Mouse (Mus musculus): ENCODE data around the gene Macf1. TPM values are rescaled to one million over a fixed set of nuclear protein-coding genes. Genes with fewer than 3 reads are reported as not detected.

Macf1 gene
- polyA plus RNA-seq (2015; fragmentation: Nextera tagmentation; extraction: Ambion mirVana) = 43.2 and 47.4 TPM in 2 replicates

DNA sequence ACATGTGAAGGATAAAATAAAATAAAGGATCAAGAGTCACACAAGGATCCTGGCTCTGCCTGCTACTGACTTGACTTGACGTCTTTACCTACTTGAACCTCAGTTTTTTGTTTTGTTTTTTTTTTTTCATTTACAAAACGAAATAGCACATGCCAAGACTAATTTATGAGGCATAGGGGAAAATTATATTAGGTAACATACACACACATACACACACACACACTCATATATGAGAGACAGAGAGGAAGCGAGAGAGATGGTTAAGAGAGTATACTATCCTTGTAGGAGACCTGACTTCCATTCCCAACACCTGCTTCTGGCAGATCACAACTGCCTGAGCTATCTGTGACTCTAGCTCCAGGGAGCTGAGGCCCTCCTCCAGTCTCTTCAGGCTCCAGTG, at the start of gene Macf1:
Gene Macf1 (minus strand): TSS at position 101 of the 400 bp plus-strand sequence.
- Histone ChIP-seq H3K27me3 (peaks cover 14% of the 10 kb centered on the region), H3K4me3 (no peak within 1 kb of the TSS), H3K4me1 (peaks cover 26% of the 10 kb centered on the region), H3K9me3 (no peaks in the 10 kb centered on the region), H3K9ac (no peak within 1 kb of the TSS), H3K27ac (no peak within 1 kb of the TSS), H3K4me2 (no peak within 1 kb of the TSS), H3K36me3 (no peaks in the 10 kb centered on the region)
- no peak for ATAC-seq (ENCODE audit: insufficient number of reproducible peaks, low FRiP score, low TSS enrichment, low read depth)
- 75% methylated on average over 3 of the region's 3 CpGs for WGBS

DNA sequence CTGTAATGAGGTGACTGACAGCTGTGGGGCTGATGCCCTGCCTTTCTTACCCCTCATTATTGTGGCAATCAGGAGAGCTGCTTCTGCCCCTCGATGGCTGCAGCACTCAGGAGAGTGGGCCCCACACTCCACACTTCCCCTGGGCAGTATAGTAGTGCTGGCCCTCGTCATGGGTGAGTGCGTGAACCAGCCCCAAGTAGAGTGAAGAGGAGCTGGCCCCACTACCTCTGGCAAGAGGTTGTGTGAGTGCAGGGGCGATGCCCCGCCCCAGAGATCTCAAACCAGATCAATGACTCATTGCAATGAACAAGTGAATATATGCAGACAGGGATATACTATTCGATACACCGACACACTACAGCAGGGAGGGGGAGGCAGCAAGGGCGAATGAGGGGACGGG, 49.4 kb upstream of the Macf1 start:
- no peak overlapping the region for H3K27ac ChIP-seq
- no peak overlapping the region for H3K9ac ChIP-seq
- no peaks in the 10 kb centered on the region for H3K27me3 ChIP-seq
- no peaks in the 10 kb centered on the region for H3K4me1 ChIP-seq
- H3K4me2 ChIP-seq = no peak overlapping the region
- peaks cover 43% of the 10 kb centered on the region for H3K36me3 ChIP-seq
- H3K9me3 ChIP-seq = no peaks in the 10 kb centered on the region
- no peak overlapping the region for H3K4me3 ChIP-seq
- no peak for ATAC-seq (ENCODE audit: insufficient number of reproducible peaks, low FRiP score, low TSS enrichment, low read depth)
- 89% methylated on average over 9 of the region's 9 CpGs for WGBS

DNA sequence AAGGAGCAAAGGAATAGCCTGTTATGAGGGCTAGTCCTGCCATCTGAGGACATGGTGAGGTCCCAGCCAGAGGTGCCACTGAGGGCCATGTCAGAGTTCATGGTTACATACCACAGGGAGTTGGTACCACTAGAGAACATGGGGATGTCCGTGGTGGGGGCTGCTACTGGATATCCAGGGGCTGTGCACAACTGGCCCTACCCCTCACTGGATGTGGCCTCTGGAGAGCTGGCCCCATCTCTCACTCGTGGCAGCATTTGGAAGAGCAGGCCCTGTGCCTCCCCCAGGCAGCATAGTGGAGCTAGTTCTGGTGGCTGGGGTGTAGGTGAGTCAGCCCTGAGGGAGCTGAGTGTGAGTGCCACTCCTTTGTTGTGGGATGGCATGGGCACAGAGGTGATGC, 48.8 kb upstream of the Macf1 start:
- Histone ChIP-seq H3K27ac (no peak overlapping the region), H3K4me2 (no peak overlapping the region), H3K27me3 (no peaks in the 10 kb centered on the region), H3K9me3 (no peaks in the 10 kb centered on the region), H3K36me3 (peaks cover 37% of the 10 kb centered on the region), H3K4me3 (no peak overlapping the region), H3K4me1 (no peaks in the 10 kb centered on the region), H3K9ac (no peak overlapping the region)
- ATAC-seq (ENCODE audit: insufficient number of reproducible peaks, low FRiP score, low TSS enrichment, low read depth) = no peak
- WGBS = 88% methylated on average over 2 of the region's 2 CpGs

DNA sequence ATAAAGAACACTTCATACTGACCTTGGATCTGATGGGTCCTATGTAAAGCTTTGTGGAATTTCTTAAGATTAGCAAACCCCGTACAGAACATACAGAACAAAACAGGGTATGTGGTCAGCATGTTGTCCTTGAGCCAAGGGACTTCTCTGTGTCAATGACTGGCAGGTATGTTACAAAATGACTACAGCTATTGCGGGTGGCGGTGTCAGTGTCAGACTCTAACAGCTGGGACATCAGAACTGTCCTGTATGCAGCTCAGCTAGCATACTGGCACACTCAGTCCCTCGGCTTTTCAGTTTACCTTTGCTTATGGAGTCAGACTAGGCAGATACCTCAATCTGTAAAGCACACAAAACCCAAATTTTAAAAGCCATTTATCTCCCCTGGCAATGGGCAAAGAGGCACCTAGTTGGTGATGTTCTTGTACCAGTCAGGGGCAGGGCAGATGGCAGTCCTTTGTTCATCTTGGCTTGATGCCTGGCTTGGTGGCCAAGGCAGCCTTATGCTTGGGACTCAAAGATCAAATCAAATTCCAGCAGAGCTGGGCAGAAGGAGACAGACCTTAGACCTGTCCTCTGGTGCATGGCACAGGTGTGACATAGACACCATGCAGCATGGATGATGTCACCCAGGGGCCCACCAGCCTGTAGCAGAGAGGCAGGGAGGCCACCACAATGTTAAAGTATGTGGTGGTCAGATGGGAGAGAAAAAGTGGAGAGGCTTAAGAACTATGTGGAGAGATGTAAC, 48.2 kb upstream of the Macf1 start:
- H3K27ac ChIP-seq = no peak overlapping the region
- peaks cover 33% of the 10 kb centered on the region for H3K36me3 ChIP-seq
- ATAC-seq (ENCODE audit: insufficient number of reproducible peaks, low FRiP score, low TSS enrichment, low read depth) = no peak
- H3K9ac ChIP-seq = no peak overlapping the region
- H3K4me1 ChIP-seq = no peaks in the 10 kb centered on the region
- no peak overlapping the region for H3K4me3 ChIP-seq
- 91% methylated on average over 4 of the region's 4 CpGs for WGBS
- no peaks in the 10 kb centered on the region for H3K27me3 ChIP-seq
- no peaks in the 10 kb centered on the region for H3K9me3 ChIP-seq
- no peak overlapping the region for H3K4me2 ChIP-seq

DNA sequence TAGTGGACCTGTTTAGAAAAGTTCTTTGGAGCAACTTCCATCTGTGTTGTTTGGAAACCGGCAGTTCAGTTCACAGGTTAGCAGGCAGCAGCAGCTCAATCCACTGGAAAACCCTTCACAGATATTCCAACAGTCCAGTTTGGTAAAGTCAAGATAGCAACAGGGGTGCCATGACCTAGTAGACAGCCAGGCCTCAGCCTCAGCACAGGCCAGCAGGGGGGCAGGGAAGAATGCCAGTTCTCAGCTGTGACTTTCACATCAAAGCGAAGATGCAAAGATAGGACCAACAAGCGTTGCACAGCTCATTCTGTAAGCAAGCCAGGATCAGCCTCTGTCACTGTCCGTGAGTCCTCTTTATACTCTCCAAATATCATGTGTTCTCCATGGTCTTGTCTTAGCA, 37.6 kb upstream of the Macf1 start:
- H3K4me2 ChIP-seq = no peak overlapping the region
- H3K27me3 ChIP-seq = no peaks in the 10 kb centered on the region
- no peak overlapping the region for H3K9ac ChIP-seq
- 89% methylated on average over 4 of the region's 4 CpGs for WGBS
- no peak for ATAC-seq (ENCODE audit: insufficient number of reproducible peaks, low FRiP score, low TSS enrichment, low read depth)
- H3K27ac ChIP-seq = no peak overlapping the region
- no peaks in the 10 kb centered on the region for H3K36me3 ChIP-seq
- H3K9me3 ChIP-seq = no peaks in the 10 kb centered on the region
- H3K4me3 ChIP-seq = no peak overlapping the region
- H3K4me1 ChIP-seq = peaks cover 3% of the 10 kb centered on the region

DNA sequence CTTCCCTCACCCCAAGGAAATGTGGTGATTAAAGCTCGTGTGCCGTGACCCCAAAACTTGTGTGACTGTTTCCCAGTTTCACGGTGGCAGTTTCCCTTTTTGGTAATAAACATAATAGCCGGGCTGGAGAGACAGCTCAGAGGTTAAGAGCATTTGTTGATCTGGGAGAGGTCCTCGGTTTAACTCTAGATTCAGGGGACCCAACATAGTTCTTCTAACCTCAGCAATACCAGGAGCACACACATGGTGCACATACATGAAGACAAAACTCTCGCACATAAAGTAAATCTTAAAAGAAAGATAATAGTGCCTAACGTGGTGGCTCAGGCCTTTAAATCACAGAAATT, 34.2 kb upstream of the Macf1 start:
- Histone ChIP-seq H3K9ac (peak overlapping the region; percentile 37; the same call in 1 of the 2 replicates), H3K36me3 (peaks cover 17% of the 10 kb centered on the region), H3K27ac (peak overlapping the region; percentile 59), H3K9me3 (no peaks in the 10 kb centered on the region), H3K4me2 (peak overlapping the region; percentile 64), H3K4me3 (peak overlapping the region; percentile 79), H3K4me1 (peaks cover 3% of the 10 kb centered on the region), H3K27me3 (no peaks in the 10 kb centered on the region)
- 21% methylated on average over 7 of the region's 7 CpGs for WGBS
- no peak for ATAC-seq (ENCODE audit: insufficient number of reproducible peaks, low FRiP score, low TSS enrichment, low read depth)

DNA sequence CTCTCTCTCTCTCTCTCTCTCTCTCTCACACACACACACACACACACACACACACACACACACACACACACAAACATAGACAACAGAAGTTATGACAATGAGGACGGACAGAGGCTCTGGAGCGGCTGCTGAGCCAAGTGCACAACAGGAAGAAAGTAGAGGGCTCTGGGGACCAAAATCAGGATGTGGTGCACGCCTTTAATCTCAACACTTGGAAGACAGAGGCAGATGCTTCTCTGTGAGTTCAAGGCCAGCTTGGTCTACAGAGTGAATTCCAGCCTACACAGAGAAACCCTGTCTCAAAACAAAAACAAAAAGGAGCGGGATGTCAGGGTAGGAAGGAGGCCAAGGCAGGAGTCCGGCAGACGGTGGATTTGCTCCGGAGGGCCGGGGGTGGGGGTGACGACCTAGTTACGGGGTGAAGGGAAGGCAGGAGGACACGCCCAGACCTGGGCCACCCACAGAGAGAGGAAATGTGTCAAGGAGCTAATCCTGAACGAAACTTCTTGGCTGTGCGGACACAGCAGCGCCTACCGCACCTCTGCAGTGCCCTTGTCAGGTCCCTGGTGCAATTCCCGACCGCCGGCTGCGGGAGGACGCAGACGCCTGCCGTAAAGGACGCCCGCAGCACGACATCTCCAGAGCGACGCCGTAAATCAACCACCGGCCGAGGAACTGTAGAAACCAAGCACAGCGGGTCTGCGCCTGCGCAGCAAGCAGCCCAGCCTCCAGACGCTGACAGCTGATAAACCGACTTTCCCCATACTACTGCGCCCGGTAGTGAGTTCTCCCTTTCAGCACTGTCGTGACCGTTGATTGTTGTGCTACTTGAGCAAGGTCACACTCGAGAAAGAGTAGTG, 33.6 kb upstream of the Macf1 start, which contains the start of gene Ndufs5:
Gene Ndufs5 (minus strand): TSS at position 629 of the 860 bp plus-strand sequence.
- under 1% methylated on average over 40 of the region's 40 CpGs for WGBS
- H3K4me2 ChIP-seq = peak within 1 kb of the TSS; percentile 64
- peak within 1 kb of the TSS; percentile 79 for H3K4me3 ChIP-seq
- no peaks in the 10 kb centered on the region for H3K27me3 ChIP-seq
- H3K27ac ChIP-seq = peak within 1 kb of the TSS; percentile 59
- H3K36me3 ChIP-seq = peaks cover 21% of the 10 kb centered on the region
- H3K9ac ChIP-seq = peak within 1 kb of the TSS; percentile 92
- H3K9me3 ChIP-seq = no peaks in the 10 kb centered on the region
- H3K4me1 ChIP-seq = peaks cover 3% of the 10 kb centered on the region
- ATAC-seq (ENCODE audit: insufficient number of reproducible peaks, low FRiP score, low TSS enrichment, low read depth) = peak; percentile 90

DNA sequence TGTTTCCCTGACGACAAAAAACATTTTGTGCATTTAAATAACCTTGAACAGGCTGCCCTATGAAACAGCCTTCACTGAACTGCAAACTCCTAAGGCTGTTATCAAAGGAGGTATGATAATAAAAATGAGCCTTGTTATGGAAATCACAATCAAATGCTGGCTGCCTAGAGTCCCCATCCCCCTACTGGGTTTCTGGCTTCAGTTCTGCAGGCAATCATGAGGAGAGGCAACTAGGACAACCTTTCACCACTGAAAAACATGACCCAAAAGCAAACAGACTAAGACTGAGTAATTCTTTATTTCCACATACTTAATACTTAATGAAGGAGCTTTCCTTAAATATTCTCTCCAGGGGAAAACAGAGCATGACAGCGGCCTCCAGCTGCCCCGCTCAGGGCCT, 28.3 kb upstream of the Macf1 start:
- H3K27ac ChIP-seq = no peak overlapping the region
- peaks cover 29% of the 10 kb centered on the region for H3K36me3 ChIP-seq
- WGBS = 88% methylated on average over 2 of the region's 3 CpGs
- no peak for ATAC-seq (ENCODE audit: insufficient number of reproducible peaks, low FRiP score, low TSS enrichment, low read depth)
- H3K4me1 ChIP-seq = peaks cover 3% of the 10 kb centered on the region
- H3K4me2 ChIP-seq = no peak overlapping the region
- H3K9ac ChIP-seq = no peak overlapping the region
- H3K9me3 ChIP-seq = no peaks in the 10 kb centered on the region
- no peaks in the 10 kb centered on the region for H3K27me3 ChIP-seq
- no peak overlapping the region for H3K4me3 ChIP-seq

DNA sequence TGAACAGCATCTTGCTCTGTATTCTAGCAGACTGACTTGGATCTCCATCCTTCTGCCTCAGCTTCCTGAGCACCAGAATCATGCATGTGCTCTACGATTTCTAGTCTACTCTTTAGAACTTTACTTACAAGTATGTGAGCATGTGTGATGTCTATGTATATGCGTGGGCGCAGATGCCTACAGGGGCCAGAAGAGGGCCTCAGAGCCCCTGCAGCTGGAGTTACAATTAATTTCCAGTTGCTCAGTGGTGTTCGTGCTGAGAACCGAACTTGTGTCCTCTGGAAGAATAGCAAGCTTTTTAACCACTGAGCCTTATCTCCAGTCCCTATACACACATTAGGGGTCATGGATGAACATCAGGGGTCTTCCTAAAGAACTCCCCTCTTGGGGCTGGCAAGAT, 23.2 kb upstream of the Macf1 start:
- WGBS = 94% methylated on average over 5 of the region's 5 CpGs
- Histone ChIP-seq H3K9me3 (no peaks in the 10 kb centered on the region), H3K27ac (no peak overlapping the region), H3K4me3 (no peak overlapping the region), H3K9ac (no peak overlapping the region), H3K36me3 (peaks cover 5% of the 10 kb centered on the region; the same call in 1 of the 2 replicates), H3K4me1 (no peaks in the 10 kb centered on the region), H3K27me3 (no peaks in the 10 kb centered on the region), H3K4me2 (no peak overlapping the region)
- no peak for ATAC-seq (ENCODE audit: insufficient number of reproducible peaks, low FRiP score, low TSS enrichment, low read depth)

DNA sequence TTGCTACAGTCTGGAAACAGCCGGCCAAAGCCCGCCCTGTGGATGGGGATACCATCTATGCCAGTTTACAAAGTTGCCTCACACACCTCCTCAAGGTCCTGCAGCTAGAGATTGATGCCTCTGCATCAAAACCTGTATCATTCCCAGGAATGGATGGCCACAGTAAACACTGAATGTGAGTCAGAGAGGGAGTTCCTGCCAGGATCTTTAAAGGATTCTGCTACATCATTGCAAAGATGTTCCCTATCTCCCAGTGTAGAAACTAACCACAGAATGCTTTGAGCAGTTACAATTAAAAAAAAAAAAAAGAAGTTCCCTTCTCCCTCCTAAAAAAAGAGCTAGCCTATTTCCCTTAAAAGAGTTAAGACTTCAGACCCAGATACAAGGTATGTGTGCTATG, 21.2 kb upstream of the Macf1 start:
- no peaks in the 10 kb centered on the region for H3K27me3 ChIP-seq
- no peaks in the 10 kb centered on the region for H3K9me3 ChIP-seq
- no peak overlapping the region for H3K4me3 ChIP-seq
- no peak for ATAC-seq (ENCODE audit: insufficient number of reproducible peaks, low FRiP score, low TSS enrichment, low read depth)
- no peak overlapping the region for H3K27ac ChIP-seq
- 82% methylated on average over 2 of the region's 2 CpGs for WGBS
- no peaks in the 10 kb centered on the region for H3K4me1 ChIP-seq
- no peak overlapping the region for H3K9ac ChIP-seq
- H3K4me2 ChIP-seq = no peak overlapping the region
- H3K36me3 ChIP-seq = no peaks in the 10 kb centered on the region

DNA sequence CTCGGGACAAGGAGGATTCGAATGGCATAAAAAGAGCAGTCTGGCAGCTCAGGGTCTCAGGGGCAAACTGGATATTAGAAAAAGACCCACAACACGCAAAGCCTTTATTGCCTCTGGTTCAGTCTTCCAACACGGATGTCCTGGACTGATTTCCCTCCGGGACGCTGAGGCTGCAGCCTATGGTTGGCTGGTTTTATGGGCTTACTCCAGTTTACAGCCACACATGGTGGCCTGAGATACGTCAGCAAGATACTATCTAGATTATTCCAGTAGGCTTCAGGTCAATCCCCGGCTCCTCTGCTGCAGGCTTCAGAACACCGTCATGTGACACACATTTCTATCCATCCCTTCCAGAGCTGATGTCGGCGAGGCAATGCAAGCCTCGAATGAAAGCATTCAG, 9.2 kb upstream of the Macf1 start:
- Histone ChIP-seq H3K36me3 (no peaks in the 10 kb centered on the region), H3K27ac (no peak overlapping the region), H3K4me1 (no peaks in the 10 kb centered on the region), H3K4me2 (no peak overlapping the region), H3K4me3 (no peak overlapping the region), H3K9ac (no peak overlapping the region), H3K9me3 (no peaks in the 10 kb centered on the region), H3K27me3 (no peaks in the 10 kb centered on the region)
- ATAC-seq (ENCODE audit: insufficient number of reproducible peaks, low FRiP score, low TSS enrichment, low read depth) = no peak
- 64% methylated on average over 12 of the region's 12 CpGs for WGBS

DNA sequence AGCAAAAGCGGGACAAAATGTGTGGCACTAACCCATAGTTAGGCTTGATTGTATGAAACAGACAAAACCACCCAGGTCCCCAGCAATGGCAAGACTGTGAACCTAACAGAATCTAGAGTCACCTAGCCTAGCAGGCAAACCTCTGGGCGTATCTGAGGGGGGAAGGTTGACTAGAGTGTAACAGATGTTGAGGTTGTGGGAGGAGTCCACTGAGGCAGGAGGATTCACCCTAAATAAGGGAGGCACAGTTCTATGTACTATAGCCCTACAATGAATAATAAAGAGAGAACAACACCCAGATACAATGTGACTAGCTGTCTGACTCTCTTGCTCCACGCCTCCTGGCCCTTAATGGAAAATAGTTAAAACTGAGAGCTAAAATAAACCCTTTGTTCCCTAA, 7.9 kb upstream of the Macf1 start:
- no peaks in the 10 kb centered on the region for H3K9me3 ChIP-seq
- peaks cover 4% of the 10 kb centered on the region; the same call in 1 of the 2 replicates for H3K4me1 ChIP-seq
- H3K4me2 ChIP-seq = no peak overlapping the region
- H3K27me3 ChIP-seq = no peaks in the 10 kb centered on the region
- 80% methylated on average over 3 of the region's 3 CpGs for WGBS
- H3K27ac ChIP-seq = no peak overlapping the region
- no peaks in the 10 kb centered on the region for H3K36me3 ChIP-seq
- no peak overlapping the region for H3K4me3 ChIP-seq
- H3K9ac ChIP-seq = no peak overlapping the region
- no peak for ATAC-seq (ENCODE audit: insufficient number of reproducible peaks, low FRiP score, low TSS enrichment, low read depth)

Data from limb, embryonic 15.5 days (tissue).